Mouse (Mus musculus) hindbrain, embryonic 12.5 days (tissue): ENCODE results near the gene Lpar5. TPM values are rescaled to one million over a fixed set of nuclear protein-coding genes. Genes with fewer than 3 reads are reported as not detected.
"Not testable (repeated sequence)": the region's sequence is repeated elsewhere in the genome, so short reads cannot be mapped to it uniquely, and the experiment has no call there.

Experiments used
- ATAC-seq: fragments of 200-750 bp; cut with Nextera tagmentation; 2 replicates; pipeline ENCODE4 v1.8.0; 2017; ENCODE audit warnings: moderate TSS enrichment; ENCODE audit not compliant: low FRiP score
- H3K27ac ChIP-seq: fragments of 300-500 bp; sonication (generic); 2 replicates; pipeline ENCODE4 v1.5.1; 2016; ENCODE audit warnings: mild to moderate bottlenecking
- H3K27me3 ChIP-seq: fragments of 300-500 bp; sonication (generic); 2 replicates; pipeline ENCODE4 v1.6.1; 2016; ENCODE audit warnings: mild to moderate bottlenecking
- H3K36me3 ChIP-seq: fragments of 300-500 bp; sonication (generic); 2 replicates; pipeline ENCODE4 v1.6.1; 2016; ENCODE audit warnings: mild to moderate bottlenecking
- H3K4me1 ChIP-seq: fragments of 300-500 bp; sonication (generic); 2 replicates; pipeline ENCODE4 v1.6.1; 2016
- H3K4me2 ChIP-seq: fragments of 300-500 bp; sonication (generic); replicated peaks from 2 replicates; pipeline ENCODE4 v1.6.1; 2016; ENCODE audit warnings: mild to moderate bottlenecking
- H3K4me3 ChIP-seq: fragments of 300-500 bp; sonication (generic); 2 replicates; pipeline ENCODE4 v1.5.1; 2016; ENCODE audit warnings: mild to moderate bottlenecking
- H3K9ac ChIP-seq: fragments of 300-500 bp; sonication (generic); 2 replicates; pipeline ENCODE4 v1.6.1; 2016; ENCODE audit warnings: mild to moderate bottlenecking, moderate library complexity
- H3K9me3 ChIP-seq: fragments of 300-500 bp; sonication (generic); replicated peaks from 2 replicates; pipeline ENCODE4 v1.6.1; 2016; ENCODE audit warnings: mild to moderate bottlenecking
- WGBS: fragments of 180-500 bp; shearing (Covaris S2); methylation state at CpG from one replicate; pipeline ENCODE4 v1.1.7; 2016; 5-methylcytosine and 5-hydroxymethylcytosine counted together
- polyA plus RNA-seq: library from polyadenylated mRNA; unstranded; fragments of >200 nt; fragmentation: Nextera tagmentation; extraction: Ambion mirVana; gene quantifications from 2 replicates; pipeline ENCODE4 v1.2.1, GENCODE M21; 2016

The Lpar5 gene
- 0.33 and 0.40 TPM in 2 replicates for polyA plus RNA-seq

DNA sequence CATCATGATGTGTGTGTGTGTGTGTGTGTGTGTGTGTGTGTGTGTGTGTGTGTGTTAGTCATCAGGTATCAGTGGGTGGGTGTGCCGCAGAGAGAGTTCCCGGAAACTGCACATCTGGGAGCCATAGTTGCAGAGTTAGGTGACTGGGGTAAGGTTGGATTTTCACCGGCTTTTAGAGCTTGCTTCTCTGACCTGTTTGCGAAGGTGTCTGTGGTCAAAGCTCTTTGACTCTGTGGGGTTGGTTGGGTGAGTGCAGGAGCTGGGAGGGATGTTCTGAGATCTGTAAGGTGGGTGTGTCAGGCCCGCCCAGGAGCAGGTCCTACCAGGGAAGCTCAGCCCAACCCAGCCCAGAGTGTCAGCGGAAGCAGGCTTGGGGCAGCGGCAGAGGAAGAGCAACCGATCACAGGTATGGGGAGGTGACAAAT is at the start of gene Lpar5:
TSS of gene Lpar5 (plus strand) at position 350 of the 425 bp plus-strand sequence.
- Histone ChIP-seq H3K4me2 (no peak within 1 kb of the TSS), H3K36me3 (no peaks in the 10 kb centered on the region), H3K27me3 (no peaks in the 10 kb centered on the region), H3K27ac (no peak within 1 kb of the TSS), H3K9ac (no peak within 1 kb of the TSS), H3K9me3 (no peaks in the 10 kb centered on the region), H3K4me3 (no peak within 1 kb of the TSS), H3K4me1 (peaks cover 10% of the 10 kb centered on the region)
- 70% methylated on average over 8 of the region's 8 CpGs for WGBS
- ATAC-seq = no peak

DNA sequence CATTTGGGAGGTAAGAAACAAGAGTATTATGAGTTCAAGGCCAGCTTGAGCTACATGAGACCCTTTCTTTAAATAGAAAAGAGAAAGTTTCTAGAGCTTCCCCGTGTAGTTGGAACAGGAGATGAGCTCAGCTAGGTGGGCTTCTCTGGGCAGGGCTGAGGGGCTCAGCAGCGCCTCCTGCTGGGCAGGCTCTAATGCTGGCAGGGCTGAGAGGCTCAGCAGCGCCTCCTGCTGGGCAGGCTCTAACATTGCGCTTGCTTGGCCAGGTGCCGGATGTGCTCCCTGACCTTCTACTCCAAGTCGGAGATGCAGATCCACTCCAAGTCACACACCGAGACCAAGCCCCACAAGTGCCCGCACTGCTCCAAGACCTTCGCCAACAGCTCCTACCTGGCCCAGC is 37.2 kb upstream of the Lpar5 start:
- not testable (repeated sequence) for H3K27ac ChIP-seq, H3K4me3 ChIP-seq, H3K27me3 ChIP-seq, ATAC-seq, H3K9ac ChIP-seq, H3K4me2 ChIP-seq, H3K9me3 ChIP-seq, H3K4me1 ChIP-seq
- H3K36me3 ChIP-seq = peaks cover 57% of the 10 kb centered on the region
- 36% methylated on average over 8 of the region's 9 CpGs for WGBS

DNA sequence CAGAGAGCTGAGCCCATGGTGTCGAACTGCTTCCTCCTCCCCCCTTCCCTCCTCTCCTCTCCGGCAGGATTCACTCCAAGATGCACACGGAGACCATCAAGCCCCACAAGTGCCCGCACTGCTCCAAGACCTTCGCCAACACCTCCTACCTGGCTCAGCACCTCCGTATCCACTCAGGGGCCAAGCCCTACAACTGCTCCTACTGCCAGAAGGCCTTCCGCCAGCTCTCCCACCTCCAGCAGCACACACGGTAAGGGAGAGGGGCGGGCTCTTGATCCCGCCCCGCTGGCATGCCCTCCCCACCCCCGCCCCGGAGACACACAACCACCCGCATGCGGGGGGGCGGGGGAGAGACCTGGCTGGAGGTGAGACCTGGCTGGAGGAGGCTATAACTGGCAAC is 36.1 kb upstream of the Lpar5 start:
- 92% methylated on average over 16 of the region's 16 CpGs for WGBS
- Histone ChIP-seq H3K9me3 (no peaks in the 10 kb centered on the region), H3K4me3 (no peak overlapping the region), H3K4me2 (no peak overlapping the region), H3K27me3 (no peaks in the 10 kb centered on the region), H3K36me3 (peaks cover 60% of the 10 kb centered on the region), H3K9ac (no peak overlapping the region), H3K27ac (no peak overlapping the region), H3K4me1 (no peaks in the 10 kb centered on the region)
- no peak for ATAC-seq

DNA sequence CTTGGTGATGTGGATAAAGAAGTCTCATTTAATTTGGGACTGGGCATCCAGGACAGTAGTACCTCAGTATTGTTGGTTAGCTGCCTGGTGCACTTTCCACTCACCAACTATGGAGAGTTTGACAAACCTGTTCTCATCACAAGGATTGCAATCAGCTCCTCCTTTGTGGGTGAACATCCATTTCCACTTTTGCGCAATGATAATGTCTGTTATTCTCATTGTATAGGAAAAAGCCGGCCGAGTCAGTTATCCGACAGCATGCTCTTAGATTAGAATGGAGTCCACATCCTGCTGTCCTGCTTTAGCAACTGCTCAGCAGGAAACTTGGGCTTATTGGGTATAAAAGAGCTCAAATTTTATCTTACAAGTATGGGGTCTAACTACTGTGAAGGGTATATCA is 29.1 kb upstream of the Lpar5 start:
- Histone ChIP-seq H3K9me3 (no peaks in the 10 kb centered on the region), H3K27me3 (no peaks in the 10 kb centered on the region), H3K36me3 (peaks cover 40% of the 10 kb centered on the region), H3K4me3 (no peak overlapping the region; the same call in 1 of the 2 replicates), H3K9ac (no peak overlapping the region), H3K27ac (no peak overlapping the region), H3K4me2 (peak overlapping the region; percentile 42), H3K4me1 (peaks cover 19% of the 10 kb centered on the region)
- no peak for ATAC-seq
- WGBS = 95% methylated on average over 4 of the region's 4 CpGs

DNA sequence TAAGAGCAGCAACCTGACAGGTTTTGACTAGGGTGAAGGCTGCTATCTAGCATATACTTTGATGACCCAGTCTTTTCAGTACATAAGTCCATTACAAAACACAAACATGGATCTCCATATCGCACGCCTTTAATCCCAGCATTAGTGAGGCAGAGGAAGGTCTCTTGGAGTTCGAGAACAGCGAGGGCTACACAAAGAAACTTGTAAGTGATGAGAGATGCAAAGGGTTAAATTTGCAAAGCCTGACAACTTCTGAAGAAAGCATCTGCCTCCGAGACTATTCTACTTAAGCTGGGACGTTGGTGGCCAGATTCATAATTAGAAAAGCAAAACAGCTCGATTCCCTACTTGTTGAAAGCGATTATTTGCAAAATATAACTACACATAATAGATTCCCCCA is 28.6 kb upstream of the Lpar5 start:
- no peaks in the 10 kb centered on the region for H3K27me3 ChIP-seq
- H3K4me2 ChIP-seq = peak overlapping the region; percentile 42
- H3K4me1 ChIP-seq = peaks cover 19% of the 10 kb centered on the region
- peaks cover 40% of the 10 kb centered on the region for H3K36me3 ChIP-seq
- H3K9ac ChIP-seq = no peak overlapping the region
- ATAC-seq = peak; percentile 27
- H3K9me3 ChIP-seq = no peaks in the 10 kb centered on the region
- H3K27ac ChIP-seq = peak overlapping the region; percentile 50; the same call in 1 of the 2 replicates
- peak overlapping the region; percentile 69 for H3K4me3 ChIP-seq
- 6% methylated on average over 8 of the region's 8 CpGs for WGBS

DNA sequence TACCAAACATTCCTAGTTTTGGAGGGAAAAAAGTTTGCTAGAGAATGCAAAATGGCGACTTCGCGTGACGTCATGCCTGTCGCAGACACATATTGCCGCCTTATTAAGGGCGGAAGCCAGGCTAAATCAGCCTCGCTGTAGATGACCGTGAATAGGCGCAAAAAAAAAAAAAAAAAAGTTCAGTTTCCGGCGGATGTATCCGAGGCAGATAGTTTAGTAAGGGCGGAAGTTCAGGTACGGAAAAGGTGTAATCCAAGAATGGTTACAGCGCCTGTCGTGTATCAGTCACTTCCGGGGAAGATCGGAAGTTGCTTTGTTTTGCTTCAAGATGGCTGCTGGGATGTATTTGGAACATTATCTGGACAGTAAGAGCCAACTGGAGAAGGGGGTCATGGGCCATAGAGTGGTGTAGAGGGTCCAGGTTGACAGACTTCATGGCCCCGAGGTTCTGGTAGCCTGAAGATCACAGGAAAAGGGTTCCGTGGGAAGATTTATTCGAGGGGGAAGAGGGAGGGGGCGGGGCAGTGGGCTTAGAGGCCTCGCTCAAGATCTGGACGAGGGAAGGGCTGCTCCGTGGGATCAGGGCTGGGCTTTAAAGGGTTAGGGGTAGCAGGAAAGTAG is 28.1 kb upstream of the Lpar5 start, which contains the start of gene Ing4:
TSS of gene Ing4 (plus strand) at position 228 of the 621 bp plus-strand sequence.
- Histone ChIP-seq H3K9ac (peak within 1 kb of the TSS; percentile 82), H3K36me3 (peaks cover 43% of the 10 kb centered on the region), H3K4me1 (peaks cover 19% of the 10 kb centered on the region), H3K4me2 (peak within 1 kb of the TSS; percentile 84), H3K27ac (peak within 1 kb of the TSS; percentile 86), H3K9me3 (no peaks in the 10 kb centered on the region), H3K4me3 (peak within 1 kb of the TSS; percentile 69), H3K27me3 (no peaks in the 10 kb centered on the region)
- 0% methylated on average over 26 of the region's 26 CpGs for whole genome bisulfite sequencing
- peak; percentile 96 for ATAC-seq

DNA sequence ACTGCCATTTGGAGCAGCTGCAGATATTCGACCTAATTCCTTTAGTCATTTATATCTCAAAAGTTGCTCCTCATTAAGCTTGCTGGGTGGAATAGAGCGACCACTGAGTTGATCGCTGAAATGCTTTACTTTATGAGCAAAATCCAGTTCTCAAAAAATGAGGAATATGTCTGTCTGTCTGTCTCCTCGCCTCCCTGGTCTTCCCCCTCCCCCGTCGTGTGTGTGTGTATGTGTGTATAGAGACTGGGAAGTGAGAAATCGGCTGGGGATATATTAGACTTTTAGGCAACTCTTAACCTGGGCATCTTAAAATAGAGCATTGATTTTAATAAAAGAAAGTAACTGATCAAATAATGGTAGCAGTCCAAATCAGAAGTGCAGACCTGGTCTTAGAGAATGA is 27.5 kb upstream of the Lpar5 start:
- ATAC-seq = no peak
- whole genome bisulfite sequencing = 11% methylated on average over 7 of the region's 7 CpGs
- Histone ChIP-seq H3K4me2 (peak overlapping the region; percentile 84), H3K4me1 (peaks cover 19% of the 10 kb centered on the region), H3K4me3 (peak overlapping the region; percentile 69), H3K36me3 (peaks cover 43% of the 10 kb centered on the region), H3K27ac (peak overlapping the region; percentile 86), H3K9me3 (no peaks in the 10 kb centered on the region), H3K27me3 (no peaks in the 10 kb centered on the region), H3K9ac (peak overlapping the region; percentile 82)

DNA sequence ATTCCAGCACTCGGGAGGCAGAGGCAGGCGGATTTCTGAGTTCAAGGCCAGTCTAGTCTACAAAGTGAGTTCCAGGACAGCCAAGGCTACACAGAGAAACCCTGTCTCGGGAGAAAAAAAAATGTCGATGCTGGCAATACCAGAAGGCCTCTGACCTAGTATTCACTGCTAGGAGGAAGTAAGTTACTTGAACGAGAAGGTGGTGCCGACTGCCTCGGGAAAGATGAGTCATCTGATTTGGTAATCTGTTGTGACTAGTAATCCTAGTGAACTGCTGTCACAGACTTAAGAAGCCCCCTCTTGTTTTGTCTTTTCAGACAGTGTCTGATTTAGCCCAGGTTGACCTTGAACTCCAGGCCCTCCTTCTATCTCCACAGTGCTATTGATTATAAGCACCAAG is 26.7 kb upstream of the Lpar5 start:
- Histone ChIP-seq H3K4me1 (peaks cover 19% of the 10 kb centered on the region), H3K9me3 (no peaks in the 10 kb centered on the region), H3K4me3 (peak overlapping the region; percentile 69; the same call in 1 of the 2 replicates), H3K27me3 (no peaks in the 10 kb centered on the region), H3K27ac (no peak overlapping the region), H3K36me3 (peaks cover 41% of the 10 kb centered on the region), H3K9ac (no peak overlapping the region), H3K4me2 (peak overlapping the region; percentile 84)
- ATAC-seq = no peak
- WGBS = 96% methylated on average over 7 of the region's 7 CpGs

DNA sequence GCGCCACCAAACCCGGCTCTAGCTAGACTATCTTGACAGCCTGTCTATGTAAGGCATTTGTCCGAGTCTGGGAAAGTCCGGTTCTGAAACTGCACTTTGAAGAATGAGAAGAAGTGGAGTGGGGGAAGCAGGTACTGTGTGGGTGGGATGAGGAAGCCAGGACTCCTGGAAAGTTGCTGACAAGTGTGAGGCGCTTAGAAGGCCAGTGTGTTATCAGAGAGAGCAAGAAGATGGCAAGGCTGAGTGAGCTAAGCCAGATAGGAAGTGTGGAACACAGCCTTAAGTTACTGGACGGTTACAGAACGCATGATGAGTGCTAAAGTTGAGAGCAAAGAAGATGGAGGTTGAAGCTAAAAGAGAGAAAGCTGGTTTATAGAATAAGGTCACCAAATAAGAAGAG is 25.6 kb upstream of the Lpar5 start:
- ATAC-seq = no peak
- 94% methylated on average over 7 of the region's 7 CpGs for WGBS
- H3K27me3 ChIP-seq = no peaks in the 10 kb centered on the region
- peaks cover 19% of the 10 kb centered on the region for H3K4me1 ChIP-seq
- H3K9me3 ChIP-seq = no peaks in the 10 kb centered on the region
- H3K4me2 ChIP-seq = no peak overlapping the region
- H3K9ac ChIP-seq = no peak overlapping the region
- peaks cover 39% of the 10 kb centered on the region for H3K36me3 ChIP-seq
- H3K27ac ChIP-seq = no peak overlapping the region
- H3K4me3 ChIP-seq = no peak overlapping the region

DNA sequence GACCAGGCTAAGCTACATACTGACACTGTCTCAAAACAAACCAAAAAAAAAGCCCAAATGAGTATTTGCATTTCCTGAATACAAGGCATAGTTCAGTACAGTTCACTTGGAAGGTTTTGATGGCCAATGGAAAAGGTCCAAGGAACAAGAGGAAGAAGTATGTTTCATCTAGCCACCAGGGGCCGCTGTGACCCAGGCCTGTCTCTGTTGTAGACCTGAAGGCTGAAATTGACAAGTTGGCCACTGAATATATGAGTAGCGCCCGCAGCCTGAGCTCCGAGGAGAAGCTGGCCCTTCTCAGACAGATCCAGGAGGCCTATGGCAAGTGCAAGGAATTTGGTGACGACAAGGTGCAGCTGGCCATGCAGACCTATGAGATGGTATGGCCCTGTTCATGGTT is 21.0 kb upstream of the Lpar5 start:
- Histone ChIP-seq H3K36me3 (peaks cover 75% of the 10 kb centered on the region), H3K9ac (no peak overlapping the region), H3K27ac (no peak overlapping the region), H3K9me3 (no peaks in the 10 kb centered on the region), H3K4me2 (no peak overlapping the region), H3K27me3 (no peaks in the 10 kb centered on the region), H3K4me3 (no peak overlapping the region), H3K4me1 (peaks cover 4% of the 10 kb centered on the region; the same call in 1 of the 2 replicates)
- ATAC-seq = peak; percentile 61
- WGBS = 52% methylated on average over 5 of the region's 5 CpGs

DNA sequence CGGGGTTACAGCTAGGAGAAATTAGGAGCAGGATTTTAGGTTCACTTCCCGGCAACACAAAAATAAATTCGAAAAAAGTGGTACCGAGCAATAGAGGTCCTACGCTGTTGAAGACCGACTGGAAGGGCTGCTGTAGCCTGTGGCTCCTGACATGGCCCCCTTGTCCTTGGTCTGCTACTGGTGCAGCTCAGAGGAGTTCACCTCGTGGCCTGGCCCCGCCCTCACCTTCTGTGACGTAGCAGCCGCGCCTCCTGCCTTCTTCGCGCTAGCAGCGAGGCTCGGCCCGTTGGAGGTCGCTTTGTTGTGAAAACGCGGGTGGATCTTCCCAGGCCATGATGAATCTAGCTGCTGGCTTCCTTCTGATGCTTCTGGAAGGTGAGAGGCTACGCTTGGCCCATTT is 18.0 kb upstream of the Lpar5 start, which contains the start of gene Acrbp:
TSS of gene Acrbp (plus strand) at position 12 of the 400 bp plus-strand sequence.
- H3K9ac ChIP-seq = no peak within 1 kb of the TSS
- no peaks in the 10 kb centered on the region for H3K27me3 ChIP-seq
- H3K9me3 ChIP-seq = no peaks in the 10 kb centered on the region
- 38% methylated on average over 20 of the region's 20 CpGs for whole genome bisulfite sequencing
- H3K4me2 ChIP-seq = no peak within 1 kb of the TSS
- H3K4me1 ChIP-seq = peaks cover 2% of the 10 kb centered on the region; the same call in 1 of the 2 replicates
- no peak within 1 kb of the TSS for H3K27ac ChIP-seq
- H3K36me3 ChIP-seq = peaks cover 92% of the 10 kb centered on the region
- H3K4me3 ChIP-seq = no peak within 1 kb of the TSS
- ATAC-seq = no peak

DNA sequence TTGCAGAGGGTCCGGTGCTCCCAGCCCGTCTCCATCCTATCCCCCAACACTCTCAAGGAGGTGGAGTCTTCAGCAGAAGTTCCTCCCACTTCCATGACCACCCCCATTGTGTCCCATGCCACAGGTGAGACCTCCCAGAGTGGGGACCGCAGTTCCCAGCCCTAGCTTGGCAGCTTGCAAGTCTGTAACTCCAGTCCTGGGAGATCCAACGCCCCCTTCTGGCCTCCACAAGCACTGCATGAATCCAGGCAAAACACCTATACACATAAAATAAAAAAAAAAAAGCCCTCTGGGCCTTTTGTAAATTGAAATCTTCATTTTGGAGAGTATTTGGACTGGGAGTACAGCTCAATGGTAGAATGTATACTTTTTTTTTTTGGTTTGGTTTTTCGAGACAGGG is 16.5 kb upstream of the Lpar5 start:
- Histone ChIP-seq H3K4me1 (peaks cover 2% of the 10 kb centered on the region; the same call in 1 of the 2 replicates), H3K36me3 (peaks cover 89% of the 10 kb centered on the region), H3K27me3 (no peaks in the 10 kb centered on the region), H3K27ac (no peak overlapping the region), H3K4me2 (no peak overlapping the region), H3K9me3 (no peaks in the 10 kb centered on the region), H3K9ac (no peak overlapping the region), H3K4me3 (no peak overlapping the region)
- 62% methylated on average over 5 of the region's 5 CpGs for WGBS
- no peak for ATAC-seq

DNA sequence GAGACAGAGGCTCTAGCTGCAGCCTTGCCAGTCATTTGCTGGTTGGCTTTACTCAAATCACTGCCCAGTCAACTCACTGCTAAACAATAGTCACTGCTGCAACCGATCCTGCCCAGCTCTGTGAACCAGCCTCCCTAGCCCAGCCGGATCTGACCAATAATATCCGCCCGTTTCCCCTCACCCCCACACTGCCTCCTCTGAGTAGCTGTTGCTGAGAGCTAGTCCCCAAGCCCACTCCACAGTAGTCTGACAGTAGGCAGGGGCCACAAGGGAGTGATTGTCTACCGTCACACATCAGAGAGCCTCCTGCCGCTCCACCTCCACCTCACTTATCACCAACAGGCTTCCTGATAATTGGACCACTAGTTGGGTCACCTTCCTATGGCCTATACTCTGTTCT is 6.2 kb upstream of the Lpar5 start:
- H3K36me3 ChIP-seq = peaks cover 4% of the 10 kb centered on the region; the same call in 1 of the 2 replicates
- no peak overlapping the region for H3K4me2 ChIP-seq

More for the DNA sequence above, 6.2 kb upstream of the Lpar5 start:
- Histone ChIP-seq H3K27ac (0 out of 2 replicates have a peak overlapping the region, but pooled peaks have one; percentile 23), H3K4me1 (peaks cover 9% of the 10 kb centered on the region), H3K27me3 (no peaks in the 10 kb centered on the region), H3K9me3 (no peaks in the 10 kb centered on the region), H3K4me3 (no peak overlapping the region), H3K9ac (no peak overlapping the region)
- ATAC-seq = peak; percentile 49
- WGBS = 43% methylated on average over 6 of the region's 6 CpGs
